Mouse (Mus musculus) kidney, postnatal 4 days (tissue): Measurements from ENCODE around the gene Srrm1.
A peak's percentile ranks its signal among the peaks of the same experiment; 100 is the strongest.

Experiments used
- DNase-seq, 2 experiments: peaks; one replicate each; pipeline ENCODE4 v3.0.0; 2021; ENCODE audit warnings: mixed read lengths in 2 of 2

Gene Srrm1

GRCm38 (mm10) chr4:135353794-135354450, 801 bp upstream of the Srrm1 start:
- DNase-seq, result peak in 1 of 2 experiments; percentile 34

GRCm38 (mm10) chr4:135352326-135353065, 625 bp downstream of the Srrm1 start:
- peak; percentile 62 to 77 for DNase-seq

- peak in 1 of 2 experiments; percentile 21 for DNase-seq
These were observed 15.7 kb downstream of the Srrm1 start for GRCm38 (mm10) chr4:135337376-135337942.

- no peak for DNase-seq
These were observed 17.1 kb downstream of the Srrm1 start for GRCm38 (mm10) chr4:135336023-135336357.

- DNase-seq, result peak in 1 of 2 experiments; percentile 26
These were observed 17.6 kb downstream of the Srrm1 start for GRCm38 (mm10) chr4:135335327-135336022.

- DNase-seq, result no peak
These were observed 26.7 kb downstream of the Srrm1 start for GRCm38 (mm10) chr4:135326469-135326868.

- DNase-seq, result no peak
These were observed 27.1 kb downstream of the Srrm1 start for GRCm38 (mm10) chr4:135326046-135326445.

GRCm38 (mm10) chr4:135323021-135323420, 30.1 kb downstream of the Srrm1 start:
- no peak for DNase-seq

- peak; percentile 82 to 86 for DNase-seq
These were observed 35.2 kb downstream of the Srrm1 start for GRCm38 (mm10) chr4:135317966-135318365.

- no peak for DNase-seq
These were observed 35.6 kb downstream of the Srrm1 start for GRCm38 (mm10) chr4:135317539-135317938.

GRCm38 (mm10) chr4:135315287-135315686, 37.8 kb downstream of the Srrm1 start:
- DNase-seq, result peak in 1 of 2 experiments; percentile 6

- peak in 1 of 2 experiments; percentile 6 for DNase-seq
These were observed 38.7 kb downstream of the Srrm1 start for GRCm38 (mm10) chr4:135314419-135314832.

GRCm38 (mm10) chr4:135313761-135314241, 39.3 kb downstream of the Srrm1 start:
- DNase-seq, result peak in 1 of 2 experiments; percentile 34

- DNase-seq, result peak; percentile 54 to 68
These were observed 39.9 kb downstream of the Srrm1 start for GRCm38 (mm10) chr4:135313111-135313691.

GRCm38 (mm10) chr4:135312706-135313105, 40.4 kb downstream of the Srrm1 start:
- peak; percentile 71 to 84 for DNase-seq

- peak in 1 of 2 experiments; percentile 63 for DNase-seq
These were observed 42.8 kb downstream of the Srrm1 start for GRCm38 (mm10) chr4:135310371-135310770.

GRCm38 (mm10) chr4:135309726-135310125, 43.4 kb downstream of the Srrm1 start:
- DNase-seq, result peak in 1 of 2 experiments; percentile 2

GRCm38 (mm10) chr4:135309112-135309659, 43.9 kb downstream of the Srrm1 start:
- DNase-seq, result peak in 1 of 2 experiments; percentile 21

- DNase-seq, result peak in 1 of 2 experiments; percentile 49
These were observed 46.0 kb downstream of the Srrm1 start for GRCm38 (mm10) chr4:135306971-135307632.

- DNase-seq, result peak; percentile 50 to 65
These were observed 46.6 kb downstream of the Srrm1 start for GRCm38 (mm10) chr4:135306533-135306932.

GRCm38 (mm10) chr4:135302261-135302660, 50.9 kb downstream of the Srrm1 start:
- no peak for DNase-seq

GRCm38 (mm10) chr4:135301166-135301565, 52.0 kb downstream of the Srrm1 start:
- no peak for DNase-seq
